Mouse (Mus musculus): ENCODE measurements around the gene Tbc1d23. TPM values are rescaled to one million over a fixed set of nuclear protein-coding genes. Genes with fewer than 3 reads are reported as not detected.
"Not testable (repeated sequence)": the region's sequence is repeated elsewhere in the genome, so short reads cannot be mapped to it uniquely, and the experiment has no call there.

Tbc1d23 gene
- polyA plus RNA-seq, 1 experiment from 2014 or later, result 4.9 TPM

- H3K4me1 ChIP-seq (replicated peaks), result no peaks in the 10 kb centered on the region
- no peak overlapping the region for H3K27ac ChIP-seq
- 70% methylated on average over 2 of the region's 2 CpGs for WGBS (ENCODE audit: insufficient replicate concordance)
- H3K4me3 ChIP-seq (replicated peaks), result no peak overlapping the region
- ATAC-seq (ENCODE audit: low read depth), result no peak
- no peak overlapping the region for H3K4me2 ChIP-seq
- H3K36me3 ChIP-seq, result peaks cover 25% of the 10 kb centered on the region
- no peak for DNase-seq
- no peaks in the 10 kb centered on the region for H3K9me3 ChIP-seq (replicated peaks)
- no peaks in the 10 kb centered on the region for H3K27me3 ChIP-seq
- H3K9ac ChIP-seq, result no peak overlapping the region
These were observed 55.6 kb downstream of the Tbc1d23 start for GRCm38 (mm10) chr16:57175751-57176150.

- H3K9ac ChIP-seq; DNase-seq; H3K4me2 ChIP-seq; H3K27me3 ChIP-seq; H3K9me3 ChIP-seq (replicated peaks); H3K4me3 ChIP-seq (replicated peaks); ATAC-seq (ENCODE audit: low read depth); H3K27ac ChIP-seq; H3K4me1 ChIP-seq (replicated peaks): not testable (repeated sequence)
- peaks cover 19% of the 10 kb centered on the region for H3K36me3 ChIP-seq
These were observed 56.8 kb downstream of the Tbc1d23 start for GRCm38 (mm10) chr16:57174480-57174879.

- ATAC-seq (ENCODE audit: low read depth) (no peak), DNase-seq (no peak)
- 86% methylated on average over 6 of the region's 6 CpGs for WGBS (ENCODE audit: insufficient replicate concordance)
- H3K9ac ChIP-seq, result no peak overlapping the region
- H3K4me3 ChIP-seq (replicated peaks), result no peak overlapping the region
- H3K9me3 ChIP-seq (replicated peaks), result no peaks in the 10 kb centered on the region
- H3K36me3 ChIP-seq, result peaks cover 15% of the 10 kb centered on the region; the same call in 1 of the 2 replicates
- H3K4me1 ChIP-seq (replicated peaks), result peaks cover 9% of the 10 kb centered on the region
- no peak overlapping the region for H3K4me2 ChIP-seq
- H3K27me3 ChIP-seq, result no peaks in the 10 kb centered on the region
- no peak overlapping the region for H3K27ac ChIP-seq
These were observed 59.7 kb downstream of the Tbc1d23 start for GRCm38 (mm10) chr16:57171570-57171969.

- Histone ChIP-seq H3K4me1 (replicated peaks) (peaks cover 13% of the 10 kb centered on the region), H3K4me3 (replicated peaks) (no peak overlapping the region), H3K9me3 (replicated peaks) (no peaks in the 10 kb centered on the region), H3K27ac (no peak overlapping the region), H3K27me3 (no peaks in the 10 kb centered on the region), H3K9ac (no peak overlapping the region), H3K4me2 (no peak overlapping the region), H3K36me3 (peaks cover 13% of the 10 kb centered on the region; the same call in 1 of the 2 replicates)
- WGBS (ENCODE audit: insufficient replicate concordance), result 85% methylated on average over 8 of the region's 8 CpGs
- no peak for ATAC-seq (ENCODE audit: low read depth)
- no peak for DNase-seq
These were observed 60.1 kb downstream of the Tbc1d23 start for GRCm38 (mm10) chr16:57171161-57171560.

GRCm38 (mm10) chr16:57168236-57168635, 63.1 kb downstream of the Tbc1d23 start:
- Histone ChIP-seq H3K27me3 (no peaks in the 10 kb centered on the region), H3K9ac (no peak overlapping the region), H3K4me1 (replicated peaks) (peaks cover 24% of the 10 kb centered on the region), H3K36me3 (peaks cover 16% of the 10 kb centered on the region), H3K4me3 (replicated peaks) (no peak overlapping the region), H3K27ac (no peak overlapping the region), H3K9me3 (replicated peaks) (no peaks in the 10 kb centered on the region), H3K4me2 (no peak overlapping the region)
- ATAC-seq (ENCODE audit: low read depth) (no peak), DNase-seq (no peak)
- 68% methylated on average over 4 of the region's 4 CpGs for WGBS (ENCODE audit: insufficient replicate concordance)

GRCm38 (mm10) chr16:57167514-57167912, 63.8 kb downstream of the Tbc1d23 start:
- Histone ChIP-seq H3K27me3 (no peaks in the 10 kb centered on the region), H3K4me3 (replicated peaks) (peak overlapping the region; percentile 85), H3K9ac (peak overlapping the region; percentile 87), H3K4me1 (replicated peaks) (peaks cover 26% of the 10 kb centered on the region), H3K36me3 (peaks cover 22% of the 10 kb centered on the region), H3K4me2 (peak overlapping the region; percentile 96), H3K9me3 (replicated peaks) (no peaks in the 10 kb centered on the region), H3K27ac (no peak overlapping the region)
- WGBS (ENCODE audit: insufficient replicate concordance), result 28% methylated on average over 5 of the region's 5 CpGs
- DNase-seq (no peak), ATAC-seq (ENCODE audit: low read depth) (peak; percentile 1; the same call in 1 of the 2 replicates)

- DNase-seq, result peak; percentile 91
- under 1% methylated on average over 58 of the region's 58 CpGs for WGBS (ENCODE audit: insufficient replicate concordance)
- peak within 1 kb of the TSS; percentile 85 for H3K4me3 ChIP-seq (replicated peaks)
- peak within 1 kb of the TSS; percentile 87 for H3K9ac ChIP-seq
- peaks cover 26% of the 10 kb centered on the region for H3K4me1 ChIP-seq (replicated peaks)
- H3K4me2 ChIP-seq, result peak within 1 kb of the TSS; percentile 96
- peak within 1 kb of the TSS; percentile 81 for H3K27ac ChIP-seq
- H3K36me3 ChIP-seq, result peaks cover 26% of the 10 kb centered on the region
- ATAC-seq (ENCODE audit: low read depth), result peak; percentile 94
- H3K27me3 ChIP-seq, result no peaks in the 10 kb centered on the region
- no peaks in the 10 kb centered on the region for H3K9me3 ChIP-seq (replicated peaks)
These were observed 64.4 kb downstream of the Tbc1d23 start, which contains the start of gene Nit2 for GRCm38 (mm10) chr16:57166611-57167513. Gene Nit2, minus strand, starts transcription at chr16:57167341.

GRCm38 (mm10) chr16:57166086-57166485, 65.2 kb downstream of the Tbc1d23 start:
- Histone ChIP-seq H3K9me3 (replicated peaks) (no peaks in the 10 kb centered on the region), H3K27ac (no peak overlapping the region), H3K4me3 (replicated peaks) (peak overlapping the region; percentile 85), H3K36me3 (peaks cover 25% of the 10 kb centered on the region), H3K4me2 (peak overlapping the region; percentile 96), H3K9ac (peak overlapping the region; percentile 87), H3K27me3 (no peaks in the 10 kb centered on the region), H3K4me1 (replicated peaks) (peaks cover 26% of the 10 kb centered on the region)
- 62% methylated on average over 6 of the region's 6 CpGs for WGBS (ENCODE audit: insufficient replicate concordance)
- no peak for DNase-seq
- no peak for ATAC-seq (ENCODE audit: low read depth)

GRCm38 (mm10) chr16:57165157-57165556, 66.1 kb downstream of the Tbc1d23 start:
- ATAC-seq (ENCODE audit: low read depth), result no peak
- H3K4me3 ChIP-seq (replicated peaks), result no peak overlapping the region
- H3K4me2 ChIP-seq, result no peak overlapping the region
- no peaks in the 10 kb centered on the region for H3K27me3 ChIP-seq
- H3K9ac ChIP-seq, result no peak overlapping the region
- H3K9me3 ChIP-seq (replicated peaks), result no peaks in the 10 kb centered on the region
- H3K27ac ChIP-seq, result no peak overlapping the region
- 94% methylated on average over 5 of the region's 5 CpGs for whole genome bisulfite sequencing (ENCODE audit: insufficient replicate concordance)
- peaks cover 26% of the 10 kb centered on the region for H3K4me1 ChIP-seq (replicated peaks)
- H3K36me3 ChIP-seq, result peaks cover 31% of the 10 kb centered on the region
- DNase-seq, result no peak

- Histone ChIP-seq H3K27me3 (no peaks in the 10 kb centered on the region), H3K9me3 (replicated peaks) (no peaks in the 10 kb centered on the region), H3K4me3 (replicated peaks) (no peak overlapping the region), H3K4me2 (no peak overlapping the region), H3K27ac (no peak overlapping the region), H3K36me3 (peaks cover 37% of the 10 kb centered on the region), H3K9ac (no peak overlapping the region), H3K4me1 (replicated peaks) (peaks cover 26% of the 10 kb centered on the region)
- 68% methylated on average over 1 of the region's 1 CpGs for WGBS (ENCODE audit: insufficient replicate concordance)
- ATAC-seq (ENCODE audit: low read depth), result no peak
- no peak for DNase-seq
These were observed 67.6 kb downstream of the Tbc1d23 start for GRCm38 (mm10) chr16:57163694-57164093.

GRCm38 (mm10) chr16:57162841-57163240, 68.5 kb downstream of the Tbc1d23 start:
- H3K27me3 ChIP-seq, result no peaks in the 10 kb centered on the region
- H3K4me1 ChIP-seq (replicated peaks), result peaks cover 24% of the 10 kb centered on the region
- no peak for DNase-seq
- no peak overlapping the region for H3K4me3 ChIP-seq (replicated peaks)
- peaks cover 44% of the 10 kb centered on the region for H3K36me3 ChIP-seq
- no peak overlapping the region for H3K9ac ChIP-seq
- WGBS (ENCODE audit: insufficient replicate concordance), result 75% methylated on average over 5 of the region's 5 CpGs
- H3K27ac ChIP-seq, result no peak overlapping the region
- no peak overlapping the region for H3K4me2 ChIP-seq
- no peak for ATAC-seq (ENCODE audit: low read depth)
- H3K9me3 ChIP-seq (replicated peaks), result no peaks in the 10 kb centered on the region

GRCm38 (mm10) chr16:57159835-57160234, 71.5 kb downstream of the Tbc1d23 start:
- Histone ChIP-seq H3K27me3 (no peaks in the 10 kb centered on the region), H3K9me3 (replicated peaks) (no peaks in the 10 kb centered on the region), H3K9ac (no peak overlapping the region), H3K4me1 (replicated peaks) (peaks cover 26% of the 10 kb centered on the region), H3K4me3 (replicated peaks) (no peak overlapping the region), H3K4me2 (no peak overlapping the region), H3K27ac (no peak overlapping the region), H3K36me3 (peaks cover 57% of the 10 kb centered on the region)
- WGBS (ENCODE audit: insufficient replicate concordance), result 62% methylated on average over 7 of the region's 7 CpGs
- DNase-seq (no peak), ATAC-seq (ENCODE audit: low read depth) (no peak)

Data from liver, embryonic 13.5 days (tissue).